Mouse (Mus musculus) T-cell, adult 2 months (primary cell): ENCODE data around the gene Oxct2a.
"Not testable (repeated sequence)": the region's sequence is repeated elsewhere in the genome, so short reads cannot be mapped to it uniquely, and the experiment has no call there.

Experiments used
- DNase-seq: peaks from one replicate; pipeline ENCODE4 v3.0.0; 2022; ENCODE audit warnings: low spot score

Gene Oxct2a

GRCm38 (mm10) chr4:123323534-123323933, at the start of gene Oxct2a:
Oxct2a (minus strand) TSS chr4:123323634.
- no peak for DNase-seq

GRCm38 (mm10) chr4:123363555-123363954, 40.1 kb upstream of the Oxct2a start:
- no peak for DNase-seq

GRCm38 (mm10) chr4:123360771-123361170, 37.3 kb upstream of the Oxct2a start:
- DNase-seq, result no peak

GRCm38 (mm10) chr4:123358613-123359012, 35.2 kb upstream of the Oxct2a start:
- DNase-seq, result no peak

- no peak for DNase-seq
Measured at GRCm38 (mm10) chr4:123355941-123356340, 32.5 kb upstream of the Oxct2a start.

GRCm38 (mm10) chr4:123353271-123353877, 29.9 kb upstream of the Oxct2a start:
- no peak for DNase-seq

- DNase-seq, result no peak
Measured at GRCm38 (mm10) chr4:123343471-123343789, 20.0 kb upstream of the Oxct2a start.

GRCm38 (mm10) chr4:123342642-123343470, 19.4 kb upstream of the Oxct2a start, which contains the start of gene Bmp8a:
Bmp8a (minus strand) TSS chr4:123343252.
- DNase-seq, result peak; percentile 31

- DNase-seq, result no peak
Measured at GRCm38 (mm10) chr4:123342091-123342641, 18.7 kb upstream of the Oxct2a start.

GRCm38 (mm10) chr4:123340232-123340631, 16.8 kb upstream of the Oxct2a start:
- DNase-seq, result no peak

GRCm38 (mm10) chr4:123337693-123338092, 14.3 kb upstream of the Oxct2a start:
- no peak for DNase-seq

GRCm38 (mm10) chr4:123335796-123336585, 12.6 kb upstream of the Oxct2a start:
- DNase-seq, result no peak

- not testable (repeated sequence) for DNase-seq
Measured at GRCm38 (mm10) chr4:123335244-123335643, 11.8 kb upstream of the Oxct2a start.

GRCm38 (mm10) chr4:123334177-123334576, 10.7 kb upstream of the Oxct2a start:
- DNase-seq, result no peak

GRCm38 (mm10) chr4:123333151-123333550, 9.7 kb upstream of the Oxct2a start:
- DNase-seq, result no peak

GRCm38 (mm10) chr4:123331961-123332360, 8.5 kb upstream of the Oxct2a start:
- DNase-seq, result not testable (repeated sequence)

GRCm38 (mm10) chr4:123331326-123331725, 7.9 kb upstream of the Oxct2a start:
- DNase-seq, result no peak

- DNase-seq, result no peak
Measured at GRCm38 (mm10) chr4:123328946-123329345, 5.5 kb upstream of the Oxct2a start.

- DNase-seq, result no peak
Measured at GRCm38 (mm10) chr4:123327630-123328029, 4.2 kb upstream of the Oxct2a start.

GRCm38 (mm10) chr4:123326087-123326486, 2.7 kb upstream of the Oxct2a start:
- no peak for DNase-seq

- DNase-seq, result not testable (repeated sequence)
Measured at GRCm38 (mm10) chr4:123322910-123323309, 524 bp downstream of the Oxct2a start.

- no peak for DNase-seq
Measured at GRCm38 (mm10) chr4:123314497-123314896, 8.9 kb downstream of the Oxct2a start.
